Mouse (Mus musculus): Measurements from ENCODE around the gene Enpp5. TPM values are rescaled to one million over a fixed set of nuclear protein-coding genes. Genes with fewer than 3 reads are reported as not detected.
A peak's percentile ranks its signal among the peaks of the same experiment; 100 is the strongest.

The Enpp5 gene
- polyA plus RNA-seq, 1 experiment from 2014 or later = 33.8 TPM

DNA sequence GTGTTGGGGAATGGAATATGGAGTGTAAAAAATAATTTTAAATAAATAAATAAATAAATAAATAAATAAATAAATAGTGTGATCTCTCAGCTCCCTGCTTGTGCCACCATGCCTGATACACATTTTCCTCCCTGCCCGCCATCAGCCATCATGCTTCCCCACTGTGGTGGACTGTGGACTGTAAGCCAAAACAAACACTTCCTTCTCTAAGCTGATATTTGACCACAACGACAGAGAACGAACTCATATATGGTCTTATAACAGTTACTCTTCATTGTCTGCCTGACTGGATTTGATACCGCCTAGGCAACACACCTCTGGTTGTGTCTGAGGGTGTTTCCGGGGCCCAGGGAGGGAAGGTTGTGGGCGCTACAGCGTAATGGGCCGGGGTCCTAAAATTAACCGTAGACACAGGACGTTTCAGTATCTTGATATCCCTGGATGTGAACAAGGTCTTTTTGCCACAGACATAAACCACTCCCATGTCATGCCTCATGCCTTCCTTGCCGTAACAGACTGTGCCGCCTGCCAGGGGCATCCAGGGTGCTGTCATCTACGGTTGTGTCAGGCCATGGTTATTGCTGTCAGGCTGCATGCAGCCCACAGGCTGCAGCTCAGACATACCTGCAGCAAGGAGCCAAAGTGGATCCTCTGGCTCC, 50.6 kb downstream of the Enpp5 start:
- ATAC-seq = no peak

DNA sequence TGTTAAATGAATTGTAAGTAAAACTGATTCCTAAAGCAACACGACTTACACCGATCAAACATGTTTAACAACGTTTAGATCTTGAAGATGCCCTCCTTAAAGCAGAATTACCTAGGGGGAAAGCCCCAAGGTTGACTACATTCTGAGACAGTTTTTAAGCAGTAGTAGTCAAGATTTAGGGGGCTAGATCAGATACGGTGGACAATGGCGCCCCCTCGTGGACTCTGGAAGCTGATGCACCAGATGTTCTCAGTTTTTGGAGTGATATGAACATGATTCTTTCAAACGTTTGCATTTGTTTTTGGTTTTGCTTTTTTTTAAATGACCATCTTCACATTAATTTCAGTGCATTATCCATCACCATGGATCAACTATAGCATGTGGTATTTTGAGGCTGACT, 51.8 kb downstream of the Enpp5 start:
- Histone ChIP-seq H3K9ac (ENCODE audit: low read depth, low read length) (no peak overlapping the region), H3K4me3 (ENCODE audit: low read depth, low read length) (no peak overlapping the region), H3K27ac (ENCODE audit: low read depth, low read length) (no peak overlapping the region), H3K4me1 (replicated peaks; ENCODE audit: control insufficient read depth, insufficient read depth, low read length) (no peaks in the 10 kb centered on the region), H3K9me3 (ENCODE audit: control insufficient read depth) (0 out of 2 replicates have a peak, but pooled peaks cover 3% of the 10 kb centered on the region), H3K36me3 (ENCODE audit: control insufficient read depth, insufficient read depth) (no peaks in the 10 kb centered on the region), H3K27me3 (replicated peaks; ENCODE audit: control insufficient read depth, insufficient read depth, low read length) (no peaks in the 10 kb centered on the region), H3K4me2 (replicated peaks; ENCODE audit: low read depth) (0 out of 2 replicates have a peak overlapping the region, but pooled peaks have one; percentile 27)
- ATAC-seq = no peak
- WGBS = 10% methylated on average over 7 of the region's 7 CpGs
- TF ChIP-seq CTCF (IDR thresholded peaks at IDR 0.05; ENCODE audit: low read depth) = peak; percentile 90

More for the DNA sequence above, 50.6 kb downstream of the Enpp5 start:
- H3K4me1 ChIP-seq (replicated peaks; ENCODE audit: control insufficient read depth, insufficient read depth, low read length) = no peaks in the 10 kb centered on the region
- no peak overlapping the region for H3K9ac ChIP-seq (ENCODE audit: low read depth, low read length)
- no peak for TF ChIP-seq CTCF (IDR thresholded peaks at IDR 0.05; ENCODE audit: low read depth)
- H3K27me3 ChIP-seq (replicated peaks; ENCODE audit: control insufficient read depth, insufficient read depth, low read length) = no peaks in the 10 kb centered on the region
- H3K27ac ChIP-seq (ENCODE audit: low read depth, low read length) = no peak overlapping the region
- no peak overlapping the region for H3K4me3 ChIP-seq (ENCODE audit: low read depth, low read length)
- no peaks in the 10 kb centered on the region for H3K36me3 ChIP-seq (ENCODE audit: control insufficient read depth, insufficient read depth)
- 73% methylated on average over 13 of the region's 13 CpGs for WGBS
- 0 out of 2 replicates have a peak, but pooled peaks cover 3% of the 10 kb centered on the region for H3K9me3 ChIP-seq (ENCODE audit: control insufficient read depth)
- H3K4me2 ChIP-seq (replicated peaks; ENCODE audit: low read depth) = no peak overlapping the region

GRCm38 (mm10) chr17:44134106-44134505, 55.5 kb downstream of the Enpp5 start:
- Histone ChIP-seq H3K9me3 (ENCODE audit: control insufficient read depth) (no peaks in the 10 kb centered on the region), H3K4me1 (replicated peaks; ENCODE audit: control insufficient read depth, insufficient read depth, low read length) (no peaks in the 10 kb centered on the region), H3K27me3 (replicated peaks; ENCODE audit: control insufficient read depth, insufficient read depth, low read length) (no peaks in the 10 kb centered on the region), H3K27ac (ENCODE audit: low read depth, low read length) (peak overlapping the region; percentile 74), H3K4me3 (ENCODE audit: low read depth, low read length) (peak overlapping the region; percentile 49), H3K4me2 (replicated peaks; ENCODE audit: low read depth) (peak overlapping the region; percentile 64), H3K9ac (ENCODE audit: low read depth, low read length) (no peak overlapping the region), H3K36me3 (ENCODE audit: control insufficient read depth, insufficient read depth) (no peaks in the 10 kb centered on the region)
- WGBS = 34% methylated on average over 6 of the region's 6 CpGs
- ATAC-seq = peak; percentile 26; the same call in 1 of the 2 replicates
- TF ChIP-seq CTCF (IDR thresholded peaks at IDR 0.05; ENCODE audit: low read depth) = no peak

DNA sequence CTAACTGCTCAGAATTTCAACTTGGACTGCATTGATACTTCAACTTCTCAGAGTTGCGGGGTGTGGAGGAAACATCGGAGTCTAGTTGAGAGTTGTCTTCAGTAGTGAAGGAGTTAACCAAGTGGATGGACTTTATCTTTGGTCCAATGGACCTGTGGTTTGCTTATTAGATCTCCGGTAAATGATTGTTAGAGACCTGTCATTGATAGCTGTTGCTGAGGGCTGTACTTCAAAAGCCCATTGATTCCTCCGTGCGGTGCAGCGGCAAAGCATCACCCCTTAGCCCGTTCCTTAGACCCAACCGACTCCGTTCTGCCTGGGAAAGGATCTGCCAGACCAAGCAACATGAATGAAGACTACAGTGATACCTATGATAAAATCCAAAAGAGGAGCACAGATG, 55.9 kb downstream of the Enpp5 start:
- WGBS = 37% methylated on average over 9 of the region's 9 CpGs
- H3K9ac ChIP-seq (ENCODE audit: low read depth, low read length) = peak overlapping the region; percentile 17
- H3K27ac ChIP-seq (ENCODE audit: low read depth, low read length) = peak overlapping the region; percentile 74

GRCm38 (mm10) chr17:44136018-44136417, 57.4 kb downstream of the Enpp5 start:
- Histone ChIP-seq H3K27ac (ENCODE audit: low read depth, low read length) (0 out of 2 replicates have a peak overlapping the region, but pooled peaks have one; percentile 63), H3K9ac (ENCODE audit: low read depth, low read length) (no peak overlapping the region), H3K4me3 (ENCODE audit: low read depth, low read length) (peak overlapping the region; percentile 49), H3K36me3 (ENCODE audit: control insufficient read depth, insufficient read depth) (no peaks in the 10 kb centered on the region), H3K4me2 (replicated peaks; ENCODE audit: low read depth) (peak overlapping the region; percentile 64), H3K27me3 (replicated peaks; ENCODE audit: control insufficient read depth, insufficient read depth, low read length) (no peaks in the 10 kb centered on the region), H3K9me3 (ENCODE audit: control insufficient read depth) (no peaks in the 10 kb centered on the region), H3K4me1 (replicated peaks; ENCODE audit: control insufficient read depth, insufficient read depth, low read length) (no peaks in the 10 kb centered on the region)
- no peak for TF ChIP-seq CTCF (IDR thresholded peaks at IDR 0.05; ENCODE audit: low read depth)
- WGBS = 26% methylated on average over 8 of the region's 8 CpGs
- peak; percentile 49 for ATAC-seq

More for the DNA sequence above, 55.9 kb downstream of the Enpp5 start:
- peak overlapping the region; percentile 49 for H3K4me3 ChIP-seq (ENCODE audit: low read depth, low read length)
- H3K4me1 ChIP-seq (replicated peaks; ENCODE audit: control insufficient read depth, insufficient read depth, low read length) = no peaks in the 10 kb centered on the region
- H3K27me3 ChIP-seq (replicated peaks; ENCODE audit: control insufficient read depth, insufficient read depth, low read length) = no peaks in the 10 kb centered on the region
- ATAC-seq = peak; percentile 65
- H3K9me3 ChIP-seq (ENCODE audit: control insufficient read depth) = no peaks in the 10 kb centered on the region
- H3K4me2 ChIP-seq (replicated peaks; ENCODE audit: low read depth) = peak overlapping the region; percentile 64
- TF ChIP-seq CTCF (IDR thresholded peaks at IDR 0.05; ENCODE audit: low read depth) = no peak
- no peaks in the 10 kb centered on the region for H3K36me3 ChIP-seq (ENCODE audit: control insufficient read depth, insufficient read depth)

Other genes starting within 250 kb of the Enpp5 start
- gene Enpp4, start 27.0 kb downstream of the Enpp5 start, polyA plus RNA-seq (2015; fragmentation: Nextera tagmentation; extraction: Ambion mirVana) = 3.1 and 3.6 TPM in 2 replicates
- gene Clic5, start 109.8 kb downstream of the Enpp5 start, polyA plus RNA-seq (2015; fragmentation: Nextera tagmentation; extraction: Ambion mirVana) = 20.8 and 26.8 TPM in 2 replicates